Mouse (Mus musculus) fat pad, adult 2 months (tissue): ENCODE results near the gene Pop4.

Experiments used
- DNase-seq: peaks from one replicate; pipeline ENCODE4 v3.0.0-alpha.2; 2011; ENCODE audit warnings: low read depth, low spot score; ENCODE audit errors: extremely low read depth

Gene Pop4

DNA sequence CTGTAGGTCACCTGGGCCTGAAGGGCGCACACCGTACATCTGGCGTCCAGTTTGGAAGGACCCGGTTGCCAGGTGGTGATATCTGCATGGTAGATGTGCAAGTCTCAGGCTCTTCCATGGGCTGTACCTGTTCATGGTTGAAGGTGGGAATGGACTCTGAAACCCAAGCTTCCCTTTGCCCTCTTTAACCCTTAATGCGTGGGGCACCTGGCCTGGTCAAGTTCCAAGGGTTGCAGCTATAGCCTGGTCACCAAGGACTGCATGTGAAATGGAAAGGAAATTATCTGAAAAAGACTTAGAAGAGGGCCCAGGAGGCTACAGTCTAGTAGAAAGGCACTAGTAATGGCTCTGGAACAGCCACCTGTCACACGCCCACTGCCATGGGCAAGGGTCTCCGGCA is 50.4 kb downstream of the Pop4 start:
- DNase-seq, result no peak

DNA sequence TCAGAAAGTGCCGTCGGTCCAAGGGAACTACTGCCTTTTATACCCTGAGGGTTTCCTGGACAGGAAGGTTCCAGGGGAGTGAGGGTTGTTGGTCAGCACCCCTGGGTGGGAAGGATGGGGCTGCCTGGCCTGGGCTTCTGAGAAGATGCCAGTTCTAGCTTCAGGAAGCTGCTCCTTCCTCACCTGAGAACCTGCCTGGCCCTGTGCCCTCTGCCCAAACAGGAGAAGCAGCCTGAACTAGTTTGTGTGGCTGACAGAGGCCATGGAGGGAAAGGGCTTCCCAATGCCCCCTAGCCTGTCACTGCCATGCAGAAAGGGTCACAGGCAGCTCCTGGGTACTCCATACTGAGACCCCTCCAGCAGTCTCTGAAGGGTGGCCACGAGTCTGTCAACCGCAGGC is 51.7 kb downstream of the Pop4 start:
- no peak for DNase-seq

DNA sequence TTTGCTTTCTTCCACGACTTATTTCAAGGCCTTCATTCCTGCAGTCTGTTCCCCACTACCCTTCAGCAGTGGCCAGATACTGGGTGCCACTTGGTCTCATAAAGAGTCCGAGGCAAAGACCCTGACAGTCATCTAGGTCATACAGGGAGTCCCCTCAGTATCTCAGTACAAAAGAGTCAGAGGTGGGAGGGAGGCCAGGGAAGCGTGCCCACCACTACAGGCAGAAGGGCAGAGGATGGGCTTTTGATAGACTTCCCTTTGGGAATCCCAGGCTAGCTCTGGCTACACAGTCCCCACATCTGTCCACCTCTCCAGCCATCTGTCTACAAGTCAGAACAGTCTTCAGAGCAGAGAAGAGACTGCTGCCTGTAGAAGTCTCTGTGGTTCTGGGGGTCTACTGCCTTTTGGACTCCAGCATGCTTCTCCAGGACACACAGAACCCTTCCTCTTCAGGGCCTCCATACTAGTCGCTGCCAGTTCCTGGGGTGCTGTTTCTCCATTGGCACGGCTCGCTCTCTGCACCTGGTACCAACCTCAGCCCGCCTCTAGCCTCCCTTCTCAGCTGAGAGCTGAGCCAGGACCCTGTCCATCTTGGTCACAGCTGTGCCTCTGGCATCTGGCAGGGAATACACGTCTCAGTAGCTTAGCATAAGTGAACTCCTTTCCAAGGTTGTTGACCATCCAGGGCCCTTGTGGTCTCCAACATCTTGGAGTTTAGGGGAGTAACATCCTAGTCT is 52.4 kb downstream of the Pop4 start:
- DNase-seq, result no peak

DNA sequence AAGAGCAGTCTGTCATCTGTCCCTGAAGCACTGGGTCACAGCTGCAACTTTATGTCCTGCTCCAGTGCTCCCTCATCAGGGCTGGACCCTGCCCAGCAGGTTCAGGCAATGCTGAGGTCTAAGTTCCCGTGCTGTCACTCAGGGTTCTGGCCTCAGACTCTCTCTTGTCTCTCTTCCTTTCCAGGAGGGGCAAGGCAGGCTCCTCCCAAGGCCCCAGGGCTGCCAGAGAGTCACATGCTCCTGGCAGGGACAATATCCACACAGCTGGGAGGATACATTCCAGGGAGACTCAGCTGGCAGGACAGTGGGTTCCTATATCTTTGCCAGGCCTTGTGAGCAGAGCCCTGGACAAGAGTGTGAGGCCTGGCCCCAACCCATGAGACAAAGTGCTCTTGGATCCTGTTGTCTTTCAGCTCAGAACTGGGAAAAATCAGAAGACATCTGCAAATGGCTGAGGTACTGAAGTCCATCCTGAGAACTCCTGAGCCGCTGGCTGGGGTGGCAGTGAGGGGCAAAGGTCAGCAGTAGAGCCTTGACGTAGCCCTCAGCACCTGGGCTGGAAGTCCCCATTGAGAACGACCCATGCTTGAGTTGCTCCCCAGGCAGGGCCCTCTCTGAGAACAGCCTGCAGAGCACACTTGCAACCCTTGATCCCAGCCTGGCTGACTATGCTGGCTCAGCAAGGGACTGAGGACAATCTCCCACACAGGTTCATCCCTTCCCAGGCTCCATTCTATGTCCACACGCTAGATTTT is 53.6 kb downstream of the Pop4 start:
- no peak for DNase-seq

DNA sequence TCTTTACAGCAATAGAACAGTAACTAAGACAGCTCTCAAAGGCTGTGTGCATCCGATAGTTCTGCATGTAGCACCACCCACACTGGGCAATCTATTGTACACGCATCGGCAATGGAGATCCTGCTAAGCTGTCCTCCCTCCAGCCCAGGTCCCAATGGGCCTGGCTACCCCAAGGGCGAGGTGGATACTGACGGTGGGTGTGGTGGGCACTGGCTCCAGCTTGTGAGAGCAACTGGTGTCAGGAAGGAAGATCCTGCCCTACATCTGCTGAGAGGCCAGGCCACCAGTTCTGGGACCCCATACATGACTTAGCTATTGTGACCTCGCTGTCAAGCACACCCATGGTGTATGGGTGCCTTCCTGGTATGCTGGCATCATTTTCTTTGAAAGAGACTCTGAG is 55.5 kb downstream of the Pop4 start:
- no peak for DNase-seq

DNA sequence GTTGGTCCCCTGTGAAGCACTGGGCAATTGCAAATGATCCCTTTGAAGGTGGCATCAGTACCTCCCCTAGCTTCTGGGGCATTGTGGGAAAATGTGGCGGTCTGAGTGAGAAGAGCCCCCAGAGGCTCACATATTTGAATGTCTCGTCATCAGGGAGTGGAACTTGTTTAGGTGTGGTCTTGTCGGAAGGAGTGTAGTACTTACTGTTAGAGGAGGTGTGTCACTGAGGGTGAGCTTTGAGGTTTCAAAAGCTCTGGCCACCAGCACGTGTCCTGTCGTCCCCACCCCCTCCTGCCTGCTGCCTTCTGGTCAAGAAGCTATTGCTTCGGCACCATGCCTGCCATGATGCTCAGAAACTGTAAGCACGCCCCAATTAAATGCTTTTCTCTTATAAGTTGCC is 55.9 kb downstream of the Pop4 start:
- DNase-seq, result no peak

DNA sequence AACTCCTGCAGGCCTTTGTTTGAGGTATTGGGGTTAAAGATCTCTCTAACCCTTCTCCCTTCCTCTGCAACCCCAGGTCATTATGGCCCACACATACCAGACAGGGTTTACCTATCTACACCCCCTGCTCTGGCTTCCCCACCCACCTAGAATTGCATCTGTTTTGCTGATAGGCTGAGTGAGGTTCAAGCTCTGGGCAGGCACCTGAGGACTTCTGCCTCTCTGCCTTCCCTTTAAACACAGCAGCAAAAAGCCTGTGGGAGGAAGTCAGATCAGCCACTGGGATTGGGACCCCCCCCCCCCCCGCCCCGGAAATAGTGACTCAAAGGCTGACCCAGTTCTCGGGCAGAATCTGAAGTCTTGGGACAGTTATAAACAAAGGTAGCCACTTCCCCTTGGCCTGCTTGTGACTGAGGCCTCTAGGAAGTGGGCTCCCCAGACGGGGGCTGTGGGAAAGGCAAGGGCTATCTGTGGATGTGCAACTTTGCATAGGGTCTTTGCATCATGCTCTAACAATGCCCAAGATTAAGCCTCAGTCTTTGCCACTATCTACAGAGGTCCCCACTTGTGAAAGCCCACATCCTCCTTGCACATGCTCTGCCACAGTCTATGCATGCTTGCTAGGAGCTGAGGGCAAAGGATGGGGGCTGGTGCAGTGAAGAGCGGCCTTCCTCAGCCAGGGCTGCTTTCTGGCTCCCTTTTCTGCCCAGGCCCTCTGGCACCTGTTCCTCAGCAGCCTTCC is 56.6 kb downstream of the Pop4 start:
- no peak for DNase-seq

DNA sequence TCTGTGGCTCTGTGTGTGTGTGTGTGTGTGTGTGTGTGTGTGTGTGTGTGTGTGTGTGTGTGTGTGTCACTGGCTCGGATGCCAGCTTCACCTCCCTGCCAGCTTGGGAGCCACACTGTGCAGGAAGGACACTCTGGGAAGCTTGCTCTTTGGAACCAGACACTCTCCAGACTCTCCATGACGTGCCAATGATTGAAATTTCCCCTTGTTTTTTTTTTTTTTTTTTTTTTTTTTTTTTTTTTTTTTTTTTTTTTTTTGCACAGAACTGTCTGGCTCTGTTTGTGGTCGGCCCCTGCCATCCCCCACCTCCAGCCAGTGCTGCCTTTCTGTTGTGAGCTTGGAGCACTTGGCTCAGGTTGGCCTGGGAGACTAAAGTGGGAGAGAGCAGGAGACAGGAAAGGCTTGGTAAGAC is 58.6 kb downstream of the Pop4 start:
- no peak for DNase-seq
